Mouse (Mus musculus) intestine, embryonic 14.5 days (tissue): Measurements from ENCODE around the gene Fbn1. TPM values are rescaled to one million over a fixed set of nuclear protein-coding genes. Genes with fewer than 3 reads are reported as not detected.

Experiments used
- ATAC-seq: fragments of 200-750 bp; cut with Nextera tagmentation; replicated peaks from 2 replicates; pipeline ENCODE4 v1.8.0; 2017; ENCODE audit warnings: low read depth, moderate number of reproducible peaks, moderate TSS enrichment, moderate library complexity; ENCODE audit not compliant: low FRiP score, low TSS enrichment
- DNase-seq: peaks from one replicate; pipeline ENCODE4 v3.0.0-alpha.2; 2018; ENCODE audit warnings: low spot score
- H3K27ac ChIP-seq: fragments of 300-500 bp; sonication (generic); 2 replicates; pipeline ENCODE4 v1.5.1; 2014; ENCODE audit warnings: low read depth, mild to moderate bottlenecking, control low read depth
- H3K27me3 ChIP-seq: fragments of 300-500 bp; sonication (generic); replicated peaks from 2 replicates; pipeline ENCODE4 v1.6.1; 2014; ENCODE audit warnings: low read length, control low read depth; ENCODE audit not compliant: control insufficient read depth, insufficient read depth
- H3K36me3 ChIP-seq: fragments of 300-500 bp; sonication (generic); 2 replicates; pipeline ENCODE4 v1.6.1; 2014; ENCODE audit warnings: low read length, control low read depth; ENCODE audit not compliant: control insufficient read depth, insufficient read depth
- H3K4me1 ChIP-seq: fragments of 300-500 bp; sonication (generic); replicated peaks from 2 replicates; pipeline ENCODE4 v1.6.1; 2014; ENCODE audit warnings: low read length, control low read depth, mixed read lengths; ENCODE audit not compliant: control insufficient read depth, insufficient read depth
- H3K4me2 ChIP-seq: fragments of 300-500 bp; sonication (generic); 2 replicates; pipeline ENCODE4 v1.6.1; 2014; ENCODE audit warnings: low read length
- H3K4me3 ChIP-seq: fragments of 300-500 bp; sonication (generic); 2 replicates; pipeline ENCODE4 v1.5.1; 2014; ENCODE audit warnings: low read depth, low read length, control low read depth, mixed read lengths
- H3K9ac ChIP-seq: fragments of 300-500 bp; sonication (generic); 2 replicates; pipeline ENCODE4 v1.6.1; 2014; ENCODE audit warnings: mild to moderate bottlenecking, low read length
- H3K9me3 ChIP-seq: fragments of 300-500 bp; sonication (generic); 2 replicates; pipeline ENCODE4 v1.6.1; 2016; ENCODE audit warnings: low read length, control low read depth; ENCODE audit not compliant: control insufficient read depth
- WGBS: fragments of 180-500 bp; shearing (Covaris S2); extraction: QIAGEN DNeasy Blood & Tissue Kit; methylation state at CpG from one replicate; pipeline ENCODE4 v1.1.7; 2014; 5-methylcytosine and 5-hydroxymethylcytosine counted together
- polyA plus RNA-seq: library from polyadenylated mRNA; unstranded; fragments of >200 nt; fragmentation: Nextera tagmentation; extraction: Ambion mirVana; gene quantifications from 2 replicates; pipeline ENCODE4 v1.2.1, GENCODE M21; 2014

Gene Fbn1
- polyA plus RNA-seq, 1 experiment from 2014 or later = 45.1 TPM

DNA sequence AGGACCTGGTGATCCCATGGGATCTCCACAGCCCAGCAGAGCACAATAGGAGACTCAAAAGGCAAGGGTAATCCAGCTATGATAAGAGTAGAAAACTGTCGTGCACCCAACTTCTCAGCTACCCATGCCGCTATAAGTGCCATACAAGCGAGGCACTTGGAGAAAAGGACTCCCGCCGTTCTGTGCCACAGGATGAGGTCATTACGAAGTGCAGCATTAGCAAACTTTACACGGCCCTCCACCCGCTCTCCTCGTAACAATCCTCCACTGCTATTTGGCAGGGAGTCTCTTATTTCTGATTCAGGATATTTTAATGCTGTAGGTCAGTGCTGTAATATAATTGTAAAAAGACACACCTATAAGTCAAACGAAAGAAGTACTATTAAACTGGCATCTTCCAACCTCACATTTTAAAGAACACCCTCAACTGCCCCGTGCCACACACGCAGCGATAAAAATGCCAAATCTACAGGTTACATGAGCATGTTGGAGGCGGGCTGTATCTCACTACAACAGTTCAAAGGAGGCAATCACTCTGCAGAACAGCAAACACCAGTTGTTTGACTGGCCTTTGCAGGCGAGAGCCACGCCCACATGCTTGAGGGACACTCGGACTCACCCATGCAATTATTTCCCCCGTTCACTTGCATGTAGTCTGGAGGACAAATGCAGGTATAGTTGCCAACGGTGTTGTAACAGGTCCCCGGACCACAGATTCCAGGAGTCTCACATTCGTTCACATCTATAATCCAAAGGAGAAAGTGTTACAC lies 165.4 kb downstream of the Fbn1 start:
- Histone ChIP-seq H3K9me3 (no peaks in the 10 kb centered on the region), H3K4me2 (no peak overlapping the region), H3K9ac (no peak overlapping the region), H3K4me1 (no peaks in the 10 kb centered on the region), H3K4me3 (no peak overlapping the region), H3K27ac (no peak overlapping the region), H3K27me3 (no peaks in the 10 kb centered on the region), H3K36me3 (peaks cover 70% of the 10 kb centered on the region)
- ATAC-seq (no peak), DNase-seq (no peak)
- WGBS = 82% methylated on average over 21 of the region's 21 CpGs

DNA sequence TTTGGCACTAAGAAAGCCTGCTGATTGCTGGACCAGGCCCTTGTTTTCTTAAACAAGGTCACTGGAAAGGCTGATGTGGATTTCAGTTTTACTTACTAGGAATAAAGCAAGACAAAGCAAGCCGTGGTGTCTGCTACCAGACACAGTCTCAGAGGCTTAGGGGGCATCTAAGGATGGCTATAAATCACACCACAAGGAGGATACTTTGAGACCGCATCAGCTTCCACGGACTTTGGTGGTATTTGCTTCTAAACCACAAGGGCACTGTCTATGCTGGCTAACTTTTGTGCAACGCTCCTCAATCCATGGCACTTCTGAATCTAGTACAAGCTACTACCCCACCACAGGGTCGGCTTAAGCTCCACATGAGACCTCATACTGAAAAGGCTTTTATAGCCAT lies 167.4 kb downstream of the Fbn1 start:
- H3K27ac ChIP-seq = no peak overlapping the region
- H3K4me2 ChIP-seq = no peak overlapping the region
- H3K27me3 ChIP-seq = no peaks in the 10 kb centered on the region
- ATAC-seq (no peak), DNase-seq (no peak)
- H3K4me3 ChIP-seq = no peak overlapping the region
- H3K9ac ChIP-seq = no peak overlapping the region
- no peaks in the 10 kb centered on the region for H3K4me1 ChIP-seq
- H3K9me3 ChIP-seq = no peaks in the 10 kb centered on the region
- peaks cover 78% of the 10 kb centered on the region for H3K36me3 ChIP-seq
- 56% methylated on average over 5 of the region's 5 CpGs for WGBS

DNA sequence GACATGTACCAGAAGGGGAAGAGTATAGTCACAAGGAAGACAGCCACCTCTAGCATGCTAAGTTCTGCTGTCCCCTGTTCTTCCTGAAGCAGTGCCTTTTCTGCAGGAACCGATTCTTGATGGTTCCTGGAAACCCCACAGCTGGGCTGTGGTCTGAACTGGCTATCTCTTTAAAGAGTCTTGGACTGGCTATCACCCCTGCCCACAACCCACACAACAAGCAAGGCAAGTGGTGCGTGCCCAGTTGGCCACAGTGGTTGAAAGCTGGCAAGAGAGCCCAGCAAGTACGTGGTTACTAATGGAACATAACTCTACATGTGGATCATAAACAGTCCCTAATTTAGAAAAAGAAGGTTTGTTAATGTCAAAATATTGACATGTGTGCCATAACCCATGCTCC lies 170.6 kb downstream of the Fbn1 start:
- Histone ChIP-seq H3K4me2 (no peak overlapping the region), H3K27ac (no peak overlapping the region), H3K4me1 (no peaks in the 10 kb centered on the region), H3K27me3 (no peaks in the 10 kb centered on the region), H3K4me3 (no peak overlapping the region), H3K36me3 (peaks cover 70% of the 10 kb centered on the region), H3K9ac (no peak overlapping the region), H3K9me3 (no peaks in the 10 kb centered on the region)
- ATAC-seq (no peak), DNase-seq (no peak)
- 87% methylated on average over 3 of the region's 3 CpGs for WGBS

DNA sequence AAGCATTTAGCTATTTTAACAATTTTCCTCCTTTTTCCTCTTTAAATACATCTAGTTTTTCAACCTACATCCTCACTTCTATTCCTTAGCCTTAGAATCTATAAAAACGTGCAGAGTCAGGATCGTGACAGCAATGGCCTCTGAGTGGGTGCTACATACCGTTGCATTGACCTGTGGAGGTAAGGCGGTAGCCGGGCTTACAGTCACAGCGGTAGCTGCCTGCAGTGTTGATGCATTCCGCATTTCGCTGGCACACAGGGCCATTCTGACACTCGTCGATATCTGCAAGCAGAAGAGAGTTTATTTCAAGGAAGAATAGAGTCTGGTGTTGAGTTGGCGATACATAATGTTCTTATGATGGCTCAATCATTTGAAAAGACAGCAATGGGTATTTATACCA lies 172.6 kb downstream of the Fbn1 start:
- DNase-seq (no peak), ATAC-seq (no peak)
- 93% methylated on average over 11 of the region's 11 CpGs for WGBS
- no peaks in the 10 kb centered on the region for H3K9me3 ChIP-seq
- H3K4me3 ChIP-seq = no peak overlapping the region
- H3K4me2 ChIP-seq = no peak overlapping the region
- no peaks in the 10 kb centered on the region for H3K27me3 ChIP-seq
- H3K9ac ChIP-seq = no peak overlapping the region
- peaks cover 61% of the 10 kb centered on the region for H3K36me3 ChIP-seq
- no peak overlapping the region for H3K27ac ChIP-seq
- H3K4me1 ChIP-seq = no peaks in the 10 kb centered on the region

DNA sequence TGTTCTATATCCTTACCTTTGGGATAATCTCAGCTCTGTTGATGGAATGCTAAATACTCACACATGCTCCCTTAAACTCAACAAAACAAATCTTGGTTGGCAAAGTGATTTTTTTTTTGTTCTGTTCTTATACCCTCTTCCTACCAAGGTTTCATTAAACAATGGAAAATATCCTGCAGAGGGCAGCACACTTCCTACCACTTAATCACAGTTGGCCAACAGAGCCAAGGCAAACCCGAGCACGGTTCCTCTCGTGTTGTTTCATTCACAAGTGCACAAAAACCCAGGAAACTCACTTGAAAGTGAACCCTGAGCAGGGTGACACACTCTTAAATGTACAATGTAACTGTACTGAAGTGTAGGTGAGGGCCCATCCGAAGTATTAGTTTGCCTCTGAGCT lies 173.6 kb downstream of the Fbn1 start:
- WGBS = 71% methylated on average over 4 of the region's 4 CpGs
- peaks cover 64% of the 10 kb centered on the region for H3K36me3 ChIP-seq
- DNase-seq = no peak

DNA sequence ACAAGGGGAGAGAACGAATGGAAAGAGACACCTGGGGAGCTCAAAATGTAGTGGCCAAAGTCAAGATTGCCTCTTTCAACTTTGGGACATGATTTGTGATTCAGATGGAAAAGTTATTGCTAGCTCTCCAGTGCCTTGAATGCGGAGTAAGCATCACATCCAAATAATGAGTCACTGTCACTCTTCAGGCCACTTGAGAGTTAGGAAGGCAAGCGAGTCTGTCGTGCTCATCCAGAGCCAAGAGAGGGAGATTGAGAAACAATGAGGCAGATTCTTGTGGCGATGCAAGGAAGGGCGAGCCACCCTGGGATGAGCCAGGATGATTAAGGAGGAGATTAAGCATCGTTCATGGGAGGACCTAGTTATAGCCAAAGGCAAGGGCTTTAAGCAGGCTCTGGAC lies 176.2 kb downstream of the Fbn1 start:
- no peaks in the 10 kb centered on the region for H3K4me1 ChIP-seq
- H3K36me3 ChIP-seq = peaks cover 52% of the 10 kb centered on the region
- no peak overlapping the region for H3K4me2 ChIP-seq
- H3K9me3 ChIP-seq = no peaks in the 10 kb centered on the region
- 85% methylated on average over 7 of the region's 7 CpGs for WGBS
- DNase-seq (no peak), ATAC-seq (no peak)
- H3K27ac ChIP-seq = no peak overlapping the region
- H3K4me3 ChIP-seq = no peak overlapping the region
- no peak overlapping the region for H3K9ac ChIP-seq
- H3K27me3 ChIP-seq = no peaks in the 10 kb centered on the region

More for the DNA sequence above, 173.6 kb downstream of the Fbn1 start:
- H3K27me3 ChIP-seq = no peaks in the 10 kb centered on the region
- no peak overlapping the region for H3K9ac ChIP-seq
- H3K9me3 ChIP-seq = no peaks in the 10 kb centered on the region
- no peaks in the 10 kb centered on the region for H3K4me1 ChIP-seq
- ATAC-seq = no peak
- H3K4me3 ChIP-seq = no peak overlapping the region
- no peak overlapping the region for H3K27ac ChIP-seq
- no peak overlapping the region for H3K4me2 ChIP-seq

DNA sequence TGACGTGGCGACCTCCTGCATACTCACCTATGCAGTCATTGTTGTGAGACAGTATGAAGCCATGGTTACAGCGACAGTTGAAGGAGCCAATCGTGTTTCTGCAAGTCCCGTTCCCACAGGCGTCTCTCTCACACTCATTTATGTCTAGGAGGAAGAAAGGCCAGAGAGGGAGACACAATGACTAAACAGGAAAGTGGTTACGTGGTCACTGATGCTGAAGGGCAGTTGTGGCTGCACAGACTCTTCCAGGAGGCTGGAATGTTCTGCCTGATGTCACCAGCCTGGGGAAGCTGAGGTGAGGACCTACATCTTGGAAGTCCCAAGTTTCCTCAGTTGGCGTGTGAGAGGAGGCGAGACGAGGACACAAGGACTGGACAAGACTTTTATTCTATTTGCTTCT lies 177.3 kb downstream of the Fbn1 start:
- no peak for ATAC-seq
- Histone ChIP-seq H3K4me2 (no peak overlapping the region), H3K9me3 (no peaks in the 10 kb centered on the region), H3K4me3 (no peak overlapping the region), H3K4me1 (no peaks in the 10 kb centered on the region), H3K36me3 (peaks cover 41% of the 10 kb centered on the region), H3K27me3 (no peaks in the 10 kb centered on the region), H3K27ac (no peak overlapping the region), H3K9ac (no peak overlapping the region)
- WGBS = 90% methylated on average over 10 of the region's 10 CpGs
- no peak for DNase-seq

DNA sequence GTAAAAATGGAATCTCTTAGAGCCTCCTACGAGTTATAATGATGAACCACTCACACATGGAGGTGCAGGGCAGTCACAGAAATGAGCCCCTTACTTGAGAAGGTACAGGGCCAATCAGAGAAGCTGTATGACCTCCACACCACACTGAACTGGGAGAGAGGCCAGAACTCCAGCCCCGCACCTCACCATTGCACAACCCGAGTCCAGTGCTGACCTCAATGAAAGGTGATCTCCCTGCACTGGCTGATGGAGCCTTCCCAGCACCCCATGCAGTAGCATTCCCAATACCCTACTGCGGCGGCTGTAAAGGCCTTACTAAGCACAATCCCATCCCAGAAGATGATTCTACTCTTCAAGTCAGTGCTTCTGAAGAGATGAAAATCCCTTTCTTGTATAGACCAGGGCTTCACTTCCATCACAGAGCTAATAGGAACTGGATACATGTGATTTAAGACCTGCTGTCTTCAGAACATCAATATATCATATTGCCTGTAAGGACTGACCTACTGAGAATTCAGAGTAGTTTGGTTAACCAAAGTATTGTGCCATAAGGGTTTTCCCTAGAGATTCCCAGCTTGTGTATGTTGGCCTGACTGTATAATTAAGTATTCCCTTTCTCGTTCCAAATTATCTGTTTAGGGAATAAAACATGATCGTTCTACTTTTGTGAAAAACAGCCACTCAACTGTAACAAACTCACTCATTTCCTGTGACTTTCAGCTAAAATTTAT lies 182.5 kb downstream of the Fbn1 start:
- ATAC-seq (no peak), DNase-seq (no peak)
- Histone ChIP-seq H3K36me3 (peaks cover 25% of the 10 kb centered on the region), H3K27me3 (no peaks in the 10 kb centered on the region), H3K4me1 (peaks cover 4% of the 10 kb centered on the region; the same call in 1 of the 2 replicates), H3K4me3 (no peak overlapping the region), H3K27ac (no peak overlapping the region), H3K9ac (no peak overlapping the region), H3K9me3 (no peaks in the 10 kb centered on the region), H3K4me2 (no peak overlapping the region)
- 78% methylated on average over 7 of the region's 7 CpGs for WGBS

DNA sequence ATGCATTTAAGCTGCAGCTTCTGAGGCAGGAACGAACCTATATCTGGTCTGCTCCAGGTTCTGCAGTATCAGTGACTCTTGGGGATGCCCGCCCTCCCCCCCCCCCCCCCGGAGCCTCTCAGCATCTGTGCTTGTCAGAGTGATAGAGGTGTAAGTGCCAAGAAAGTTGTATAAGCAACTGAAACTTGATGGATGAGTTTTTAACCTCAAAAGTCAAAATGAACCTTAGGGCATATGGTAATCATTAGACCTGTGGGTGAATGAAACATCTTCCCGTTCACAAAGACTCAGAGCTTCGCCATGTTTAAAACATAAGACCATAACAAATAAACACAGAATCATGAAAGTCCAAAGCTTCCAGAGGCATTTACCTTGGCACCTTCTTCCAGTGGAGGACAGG lies 183.3 kb downstream of the Fbn1 start:
- 51% methylated on average over 5 of the region's 5 CpGs for WGBS
- H3K4me3 ChIP-seq = no peak overlapping the region
- no peak overlapping the region for H3K4me2 ChIP-seq
- H3K9ac ChIP-seq = no peak overlapping the region
- no peak for ATAC-seq
- no peaks in the 10 kb centered on the region for H3K9me3 ChIP-seq
- peaks cover 24% of the 10 kb centered on the region for H3K36me3 ChIP-seq
- no peak overlapping the region for H3K27ac ChIP-seq
- peaks cover 4% of the 10 kb centered on the region; the same call in 1 of the 2 replicates for H3K4me1 ChIP-seq
- H3K27me3 ChIP-seq = no peaks in the 10 kb centered on the region
- DNase-seq = no peak
